In the genomic region with DNA sequence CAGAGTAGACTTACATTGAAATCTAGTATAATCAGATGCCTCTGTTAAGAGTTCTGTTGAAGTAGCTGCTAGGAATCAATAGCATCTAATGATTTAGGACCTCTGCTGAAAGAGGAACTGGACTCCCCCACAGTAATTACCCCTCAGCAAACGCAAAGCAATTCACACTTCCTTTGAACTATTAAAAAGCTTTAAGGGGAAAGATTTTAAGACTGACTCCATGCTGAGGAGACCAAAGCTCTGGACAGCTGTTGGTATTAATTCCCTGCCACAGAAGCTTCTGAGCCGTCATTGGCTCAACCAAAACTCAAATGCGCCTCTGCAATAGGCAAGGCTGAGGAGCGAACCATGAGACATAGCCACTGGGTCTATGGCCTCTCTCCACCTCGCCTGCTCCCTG, we compare ENCODE assay signal across 22 mouse cellular contexts. TPM values are rescaled to one million over a fixed set of nuclear protein-coding genes. Genes with fewer than 3 reads are reported as not detected.
"Had no signal": no experiment of that assay in that cellular context is flagged by ENCODE, and none has a peak within 500 bp of the region (broad histone marks: within the 10 kb centered on the region; RNA-seq: fewer than 3 reads in every experiment).

No protein-coding gene starts in this region.

- H3K9ac ChIP-seq: intestine, embryonic 15.5 days; limb, embryonic 13.5 days; liver, embryonic 12.5 days; liver, embryonic 15.5 days; lung, embryonic 15.5 days; midbrain, embryonic 12.5 days; neural tube, embryonic 13.5 days; stomach, embryonic 15.5 days had no signal

- H3K4me2 ChIP-seq: intestine, embryonic 15.5 days; limb, embryonic 13.5 days; liver, embryonic 12.5 days; liver, embryonic 15.5 days; lung, embryonic 15.5 days; midbrain, embryonic 12.5 days; neural tube, embryonic 13.5 days; stomach, embryonic 15.5 days had no signal

- H3K4me1 ChIP-seq: intestine, embryonic 15.5 days; liver, embryonic 12.5 days; liver, embryonic 15.5 days; lung, embryonic 15.5 days; neural tube, embryonic 13.5 days had no signal

- ATAC-seq: intestine, embryonic 15.5 days; liver, embryonic 12.5 days; midbrain, embryonic 16.5 days had no signal

- H3K9me3 ChIP-seq: intestine, embryonic 15.5 days; limb, embryonic 13.5 days; liver, embryonic 12.5 days; liver, embryonic 15.5 days; lung, embryonic 15.5 days; midbrain, embryonic 12.5 days; neural tube, embryonic 13.5 days; stomach, embryonic 15.5 days had no signal

- H3K36me3 ChIP-seq: intestine, embryonic 15.5 days; limb, embryonic 13.5 days; liver, embryonic 12.5 days; liver, embryonic 15.5 days; lung, embryonic 15.5 days; midbrain, embryonic 12.5 days; neural tube, embryonic 13.5 days; stomach, embryonic 15.5 days had no signal

- H3K4me3 ChIP-seq: intestine, embryonic 15.5 days; left cerebral cortex, adult 2 months; limb, embryonic 13.5 days; liver, embryonic 12.5 days; liver, embryonic 15.5 days; lung, embryonic 15.5 days; megakaryocyte, embryonic 14.5 days; midbrain, embryonic 12.5 days; myocyte; neural tube, embryonic 13.5 days; stomach, embryonic 15.5 days had no signal

- H3K27me3 ChIP-seq: intestine, embryonic 15.5 days; liver, embryonic 15.5 days; lung, embryonic 15.5 days; midbrain, embryonic 12.5 days; neural tube, embryonic 13.5 days; stomach, embryonic 15.5 days had no signal

- H3K27ac ChIP-seq: intestine, embryonic 15.5 days; left cerebral cortex, adult 2 months; limb, embryonic 13.5 days; liver, embryonic 12.5 days; liver, embryonic 15.5 days; lung, embryonic 15.5 days; midbrain, embryonic 12.5 days; neural tube, embryonic 13.5 days; stomach, embryonic 15.5 days had no signal

- DNase-seq: kidney, adult 11 months; kidney, adult 9 months; kidney, postnatal 14 days; layer of hippocampus, postnatal 36 days; liver; lung, adult 18-20 months; lung, postnatal 10 days; lung, postnatal 36 days; spleen, adult 18-20 months; thymus, postnatal 36 days had no signal

RNA-seq across cellular contexts. Expression of a gene that starts 45.4 kb away (rescaled TPM):
- polyA plus RNA-seq: myocyte had no signal
